Mouse (Mus musculus) bone marrow macrophage, adult 2 months (primary cell): Measurements from ENCODE around the gene Pou2f3.

ENCODE experiments used
- CTCF ChIP-seq: IDR thresholded peaks from 2 replicates; pipeline ENCODE4 v1.5.1; 2012; ENCODE audit warnings: low read depth, mild to moderate bottlenecking, low read length, moderate library complexity
- POLR2A ChIP-seq: IDR thresholded peaks from 2 replicates; pipeline ENCODE4 v1.6.1; 2012; ENCODE audit warnings: mild to moderate bottlenecking, low read depth, low read length, borderline replicate concordance

DNA sequence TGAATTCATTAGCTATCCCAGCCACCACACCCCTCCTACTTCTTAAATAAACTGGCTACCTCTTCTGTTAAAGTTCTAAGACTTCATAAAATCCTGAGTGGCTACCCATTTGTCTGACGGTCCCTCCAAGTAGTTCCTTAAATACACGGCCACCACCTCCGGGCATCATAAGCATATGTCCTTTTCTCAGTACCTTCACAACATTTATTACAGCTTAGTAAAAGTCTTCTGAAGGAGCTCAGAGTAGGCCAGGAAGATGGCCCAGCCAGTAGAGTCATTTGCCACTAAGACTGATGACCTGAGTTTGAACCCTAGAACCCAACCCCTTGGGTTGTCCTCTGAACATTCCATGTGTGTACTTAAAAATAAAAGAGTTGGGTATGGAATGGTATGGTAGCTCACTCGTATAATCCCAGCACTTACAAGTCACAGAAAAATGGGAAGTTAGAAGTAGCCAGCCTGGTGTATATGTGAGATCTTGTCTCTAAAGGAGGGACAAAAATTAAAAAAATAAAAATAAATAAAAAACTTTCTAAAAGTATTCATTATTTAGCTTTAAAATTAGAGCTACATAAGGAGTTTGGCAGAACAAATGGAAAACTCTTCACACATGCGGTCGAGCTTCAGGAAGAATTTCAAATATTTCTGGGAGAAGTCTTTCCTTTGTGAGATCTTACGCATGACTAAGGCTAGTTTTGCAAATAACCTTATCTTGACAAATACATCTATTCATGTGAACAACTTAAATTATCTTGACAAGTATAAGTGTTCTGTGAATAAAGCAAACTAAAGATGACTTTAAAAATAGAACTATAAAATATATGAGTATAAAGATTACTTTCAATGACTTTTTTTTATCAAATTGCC lies 125.4 kb downstream of the Pou2f3 start:
- no peak for TF ChIP-seq POLR2A
- TF ChIP-seq CTCF, result no peak
